Mouse (Mus musculus): ENCODE data around the gene Lce1j.

DNA sequence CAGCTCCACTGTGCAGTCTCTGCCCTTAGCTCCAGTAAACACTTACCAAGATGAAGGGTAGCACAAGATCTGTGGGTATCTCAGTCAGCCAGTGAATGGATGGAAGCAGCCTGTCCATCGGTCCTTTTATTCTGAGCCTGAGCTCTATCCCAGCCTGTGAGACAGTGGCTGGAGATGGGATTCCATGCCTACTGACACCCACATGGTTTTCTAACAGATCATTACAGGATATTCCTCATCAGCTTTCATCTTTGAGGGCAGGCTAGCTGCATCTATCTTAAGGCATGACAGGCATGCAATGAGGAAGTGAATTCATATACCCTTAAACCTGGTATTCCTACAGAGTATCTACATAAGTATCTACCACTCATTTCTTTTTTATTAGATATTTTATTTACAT is 25.3 kb downstream of the Lce1j start, which contains the start of gene Lce1h:
- TF ChIP-seq CTCF (IDR thresholded peaks at IDR 0.05; ENCODE audit: low read depth) (no peak), EP300 (optimal IDR thresholded peaks at IDR 0.05) (no peak)

Data from stomach, postnatal 0 days (tissue).